Mouse (Mus musculus): ENCODE results near the gene Csnk1g1. TPM values are rescaled to one million over a fixed set of nuclear protein-coding genes. Genes with fewer than 3 reads are reported as not detected.

The Csnk1g1 gene
- total RNA-seq (2021), result 10 to 100 TPM; 41.6 to 44.0 TPM
- long read RNA-seq, experiment 1, partial matches to known transcripts, result 0 of 3 reads
- long read RNA-seq, experiment 1, other reads (novel, unspliced or antisense), result 3 of 3 reads
- long read RNA-seq, experiment 2, partial matches to known transcripts, result 1 of 7 reads
- long read RNA-seq, experiment 2, other reads (novel, unspliced or antisense), result 6 of 7 reads

GRCm38 (mm10) chr9:65908394-65909300 is at the start of gene Csnk1g1, which contains the start of gene Trip4:
Gene Csnk1g1 (plus strand): TSS chr9:65908924.
Gene Trip4 (minus strand): TSS chr9:65908794.
- peak within 1 kb of the TSS; percentile 90 for H3K27ac ChIP-seq
- peak; percentile 74 for TF ChIP-seq CTCF (conservative IDR thresholded peaks at IDR 0.05)
- DNase-seq (ENCODE audit: low spot score in 2 of 2), result peak; percentile 94 to 98
- peak within 1 kb of the TSS; percentile 82 for H3K4me3 ChIP-seq

- Histone ChIP-seq H3K27ac (no peak overlapping the region), H3K4me3 (no peak overlapping the region)
- DNase-seq (ENCODE audit: low spot score in 2 of 2), result no peak
- no peak for TF ChIP-seq CTCF (conservative IDR thresholded peaks at IDR 0.05)
Observed at GRCm38 (mm10) chr9:65859656-65860055, 49.1 kb upstream of the Csnk1g1 start.

GRCm38 (mm10) chr9:65884564-65885315 is 24.0 kb upstream of the Csnk1g1 start:
- peak overlapping the region; percentile 87 for H3K27ac ChIP-seq
- peak; percentile 89 for DNase-seq (ENCODE audit: low spot score in 2 of 2)
- peak; percentile 30 for TF ChIP-seq CTCF (conservative IDR thresholded peaks at IDR 0.05)
- peak overlapping the region; percentile 66 for H3K4me3 ChIP-seq

- peak within 1 kb of the TSS; percentile 28 for H3K4me3 ChIP-seq
- H3K27ac ChIP-seq, result no peak within 1 kb of the TSS
Observed at GRCm38 (mm10) chr9:65890143-65890628, 18.5 kb upstream of the Csnk1g1 start, which contains the start of gene Pclaf. Gene Pclaf (plus strand): TSS chr9:65890237.

GRCm38 (mm10) chr9:65891126-65891525 is 17.6 kb upstream of the Csnk1g1 start:
- TF ChIP-seq CTCF (conservative IDR thresholded peaks at IDR 0.05), result no peak
- no peak for DNase-seq (ENCODE audit: low spot score in 2 of 2)
- H3K4me3 ChIP-seq, result no peak overlapping the region
- H3K27ac ChIP-seq, result no peak overlapping the region

More at GRCm38 (mm10) chr9:65890143-65890628, 18.5 kb upstream of the Csnk1g1 start, which contains the start of gene Pclaf:
- peak; percentile 18 to 41 for DNase-seq (ENCODE audit: low spot score in 2 of 2)
- no peak for TF ChIP-seq CTCF (conservative IDR thresholded peaks at IDR 0.05)

- DNase-seq (ENCODE audit: low spot score in 2 of 2), result no peak
- H3K27ac ChIP-seq, result no peak overlapping the region
- TF ChIP-seq CTCF (conservative IDR thresholded peaks at IDR 0.05), result no peak
Observed at GRCm38 (mm10) chr9:65896977-65897376, 11.7 kb upstream of the Csnk1g1 start.

GRCm38 (mm10) chr9:65902879-65903278 is 5.8 kb upstream of the Csnk1g1 start:
- H3K4me3 ChIP-seq, result no peak overlapping the region
- no peak overlapping the region for H3K27ac ChIP-seq
- no peak for DNase-seq (ENCODE audit: low spot score in 2 of 2)
- TF ChIP-seq CTCF (conservative IDR thresholded peaks at IDR 0.05), result no peak

More at GRCm38 (mm10) chr9:65896977-65897376, 11.7 kb upstream of the Csnk1g1 start:
- H3K4me3 ChIP-seq, result no peak overlapping the region

GRCm38 (mm10) chr9:65903419-65903818 is 5.3 kb upstream of the Csnk1g1 start:
- no peak for DNase-seq (ENCODE audit: low spot score in 2 of 2)
- peak; percentile 58 for TF ChIP-seq CTCF (conservative IDR thresholded peaks at IDR 0.05)
- no peak overlapping the region for H3K4me3 ChIP-seq
- no peak overlapping the region for H3K27ac ChIP-seq

GRCm38 (mm10) chr9:65909301-65909801 is 627 bp downstream of the Csnk1g1 start:
- Histone ChIP-seq H3K4me3 (peak overlapping the region; percentile 82), H3K27ac (peak overlapping the region; percentile 90)
- peak; percentile 32 for TF ChIP-seq CTCF (conservative IDR thresholded peaks at IDR 0.05)
- peak; percentile 21 to 32 for DNase-seq (ENCODE audit: low spot score in 2 of 2)

GRCm38 (mm10) chr9:65909837-65910236 is 1.1 kb downstream of the Csnk1g1 start:
- no peak for TF ChIP-seq CTCF (conservative IDR thresholded peaks at IDR 0.05)
- no peak for DNase-seq (ENCODE audit: low spot score in 2 of 2)
- H3K4me3 ChIP-seq, result peak overlapping the region; percentile 82
- H3K27ac ChIP-seq, result peak overlapping the region; percentile 90

- Histone ChIP-seq H3K27ac (peak overlapping the region; percentile 4), H3K4me3 (no peak overlapping the region)
- TF ChIP-seq CTCF (conservative IDR thresholded peaks at IDR 0.05), result no peak
- no peak for DNase-seq (ENCODE audit: low spot score in 2 of 2)
Observed at GRCm38 (mm10) chr9:65913976-65914375, 5.3 kb downstream of the Csnk1g1 start.

- no peak for DNase-seq (ENCODE audit: low spot score in 2 of 2)
- Histone ChIP-seq H3K4me3 (no peak overlapping the region), H3K27ac (no peak overlapping the region)
- TF ChIP-seq CTCF (conservative IDR thresholded peaks at IDR 0.05), result peak; percentile 15; the same call in 1 of the 2 replicates
Observed at GRCm38 (mm10) chr9:65917015-65917414, 8.3 kb downstream of the Csnk1g1 start.

Measured in layer of hippocampus, adult 2 months (tissue).